Mouse (Mus musculus) ES-E14 (cell line): ENCODE results near the gene Sema6d.

ENCODE experiments used
- CHD2 ChIP-seq: IDR thresholded peaks from 2 replicates; pipeline ENCODE4 v1.6.1; 2014; ENCODE audit warnings: mild to moderate bottlenecking, low read depth, low read length, inconsistent platforms
- HCFC1 ChIP-seq: IDR thresholded peaks from 2 replicates; pipeline ENCODE4 v1.6.1; 2012; ENCODE audit warnings: low read length, inconsistent platforms, borderline replicate concordance; ENCODE audit not compliant: insufficient read depth
- MAFK ChIP-seq: IDR thresholded peaks from 2 replicates; pipeline ENCODE4 v1.6.1; 2014; ENCODE audit warnings: mild to moderate bottlenecking, low read depth, low read length, inconsistent platforms; ENCODE audit not compliant: insufficient read depth
- ZC3H11A ChIP-seq: IDR thresholded peaks from 2 replicates; pipeline ENCODE4 v1.6.1; 2012; ENCODE audit warnings: low read depth, mild to moderate bottlenecking, inconsistent platforms, low read length, borderline replicate concordance
- ZNF384 ChIP-seq: IDR thresholded peaks from 2 replicates; pipeline ENCODE4 v1.6.1; 2012; ENCODE audit warnings: low read depth, low read length, inconsistent platforms

- no peak for TF ChIP-seq ZNF384
- no peak for TF ChIP-seq MAFK
- no peak for TF ChIP-seq ZC3H11A
- TF ChIP-seq CHD2, result no peak
- TF ChIP-seq HCFC1, result no peak
Observed at GRCm38 (mm10) chr2:124285109-124285508, 195.3 kb downstream of the Sema6d start.
